Mouse (Mus musculus) CD4-positive, CD25-positive, alpha-beta regulatory T cell, adult 2 months (primary cell): ENCODE measurements around the gene Myo1a.

Experiments
- DNase-seq: peaks from one replicate; pipeline ENCODE4 v3.0.0-alpha.2; 2012; ENCODE audit warnings: low read depth, low spot score

The Myo1a gene

DNA sequence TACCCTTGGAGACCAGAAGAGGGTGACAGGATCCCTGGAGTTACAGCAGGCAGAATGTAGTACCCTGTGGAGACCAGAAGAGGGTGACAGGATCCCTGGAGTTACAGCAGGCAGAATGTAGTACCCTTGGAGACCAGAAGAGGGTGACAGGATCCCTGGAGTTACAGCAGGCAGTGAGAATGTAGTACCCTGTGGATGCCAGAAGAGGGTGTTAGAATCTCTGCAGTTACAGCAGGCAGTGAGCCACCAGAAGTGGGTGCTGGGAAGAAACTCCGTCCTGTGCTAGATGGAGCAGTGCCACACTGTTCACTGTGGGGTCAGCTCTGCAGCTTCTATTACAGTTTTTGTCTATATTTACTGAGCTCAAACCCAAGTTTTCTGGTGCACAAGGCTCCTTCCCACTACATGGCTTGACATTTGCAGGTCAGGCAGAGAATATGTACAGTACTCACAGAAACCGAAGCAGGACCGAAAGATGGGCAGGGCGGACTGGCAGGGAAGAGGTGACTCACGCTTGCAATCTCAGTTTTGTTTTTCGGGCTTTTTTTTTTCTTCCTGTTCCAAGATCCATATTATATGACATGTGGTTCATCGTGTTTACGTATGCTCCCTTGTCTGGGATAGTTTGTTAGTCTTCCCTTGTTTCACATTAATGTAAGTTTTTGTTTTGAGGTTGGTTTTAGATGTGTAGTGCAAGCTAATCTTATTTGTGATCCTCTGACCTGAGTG lies 30.0 kb upstream of the Myo1a start:
- DNase-seq = peak; percentile 84

DNA sequence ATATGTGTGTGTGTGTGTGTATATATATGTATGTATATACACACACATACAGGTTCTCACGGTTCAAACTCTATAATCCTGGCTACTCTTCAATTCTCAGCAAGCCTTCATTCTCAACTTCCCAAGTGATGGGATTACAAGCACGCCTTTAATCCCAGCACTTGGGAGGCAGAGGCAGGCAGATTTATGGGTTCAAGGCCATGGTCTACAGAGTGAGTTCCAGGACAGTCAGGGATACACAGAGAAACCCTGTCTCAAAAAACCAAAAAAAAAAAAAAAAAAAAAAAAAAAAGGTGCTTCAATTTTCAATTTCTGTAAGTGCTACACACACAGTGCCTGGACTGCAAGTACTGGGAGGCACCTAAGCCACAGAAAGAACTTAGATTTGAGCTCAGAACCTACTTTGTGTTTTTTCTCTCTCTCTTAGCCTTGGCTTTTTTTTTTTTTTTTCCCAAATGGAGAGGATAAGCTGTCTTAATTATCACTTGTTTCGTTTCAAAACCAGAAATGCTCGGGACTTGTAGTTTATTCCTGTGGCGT lies 29.0 kb upstream of the Myo1a start:
- no peak for DNase-seq

DNA sequence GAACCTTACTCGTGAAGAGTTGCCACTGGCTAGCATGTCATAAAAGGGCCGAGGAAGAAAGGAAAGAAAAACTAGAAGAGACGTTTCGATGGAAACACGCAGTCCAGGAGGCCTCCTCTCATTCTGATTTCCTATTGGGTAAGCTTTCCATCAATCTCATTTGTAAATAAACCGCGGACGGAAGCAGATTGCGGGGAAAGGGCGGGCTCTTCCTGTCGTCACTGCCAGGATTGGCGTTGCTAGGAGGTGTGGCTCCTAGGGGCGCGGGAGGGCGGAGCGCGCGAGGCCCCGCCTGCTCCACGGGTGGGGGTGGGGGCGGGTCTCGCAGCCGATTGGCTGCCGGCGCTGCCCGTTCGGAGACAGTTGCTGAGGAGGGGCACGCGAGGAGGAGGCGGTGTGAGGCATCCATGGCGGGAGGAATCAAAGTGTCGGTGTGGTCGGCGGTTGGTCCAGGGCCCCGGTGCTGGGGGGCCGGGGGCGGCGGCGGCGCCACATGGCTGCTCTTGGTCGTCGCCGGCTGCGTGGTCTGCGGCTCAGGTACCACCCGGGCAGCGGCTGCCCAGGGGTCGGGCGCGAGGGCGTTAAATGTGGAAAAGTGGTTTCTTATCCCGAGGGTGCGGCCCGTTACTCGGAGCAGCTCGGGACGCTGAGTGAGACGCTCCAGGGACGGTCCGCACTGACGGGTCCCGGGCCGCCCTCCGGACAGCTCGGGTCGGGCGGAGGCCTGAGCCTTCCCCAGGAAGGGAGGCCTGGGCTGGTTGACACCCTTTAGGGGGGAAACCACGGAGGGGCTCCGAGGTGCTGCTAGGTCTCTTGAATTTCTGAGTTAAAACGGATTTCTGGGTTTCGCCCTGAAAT lies 28.1 kb upstream of the Myo1a start:
- peak; percentile 98 for DNase-seq

DNA sequence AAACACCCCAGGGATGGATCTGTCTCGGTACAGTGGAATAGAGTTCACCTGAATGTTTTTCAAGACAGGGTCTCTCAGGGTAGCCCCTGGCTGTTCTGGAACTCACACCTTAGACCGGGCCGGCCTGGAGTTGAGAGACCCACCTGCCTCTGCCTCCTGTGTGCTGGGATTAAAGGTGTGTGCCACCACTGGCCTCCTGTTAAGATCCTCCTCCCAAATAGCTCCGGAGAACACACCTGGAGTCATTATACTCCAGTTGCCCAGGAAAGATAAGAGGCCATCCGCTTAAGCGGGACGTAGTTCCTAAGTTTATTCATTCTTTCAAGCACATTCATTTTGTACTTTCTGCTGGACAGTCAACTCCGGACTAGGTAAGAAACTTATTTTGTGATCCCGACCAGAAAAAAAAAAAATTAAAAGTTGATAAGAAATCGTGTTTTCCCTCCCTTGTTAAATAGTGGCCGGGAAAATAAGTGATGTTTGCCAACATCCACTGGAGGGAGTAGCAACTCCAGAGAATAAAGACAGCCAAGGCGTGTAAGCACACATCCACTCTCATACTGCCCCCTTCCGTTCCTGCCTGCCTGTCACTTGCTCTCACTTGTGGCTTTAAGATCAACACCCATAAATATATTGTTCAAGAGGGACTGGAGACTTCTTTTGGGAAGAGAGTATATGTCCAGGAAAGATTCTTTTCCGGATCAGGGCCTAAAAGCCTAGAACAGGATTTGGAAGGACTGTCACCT lies 27.2 kb upstream of the Myo1a start:
- DNase-seq = peak; percentile 89

DNA sequence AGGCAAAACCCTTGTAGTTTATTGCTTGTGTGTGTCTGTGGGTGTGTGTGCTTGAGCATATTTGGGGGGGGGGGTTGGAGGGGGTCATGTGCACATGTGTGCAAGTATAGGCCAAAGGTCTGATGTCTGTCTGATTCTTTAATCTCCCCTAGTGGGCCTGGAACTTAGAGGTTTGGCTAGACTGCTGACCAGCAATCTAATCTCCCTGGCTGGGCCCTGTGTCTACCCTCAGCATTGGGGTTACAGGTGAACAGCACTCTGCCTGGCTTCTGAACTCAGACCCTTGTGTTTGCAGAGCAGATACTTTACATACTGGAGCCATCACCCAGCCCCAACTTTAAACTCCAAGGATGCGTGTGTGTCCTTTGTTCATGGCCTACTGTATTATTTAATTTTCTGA lies 25.8 kb upstream of the Myo1a start:
- no peak for DNase-seq

DNA sequence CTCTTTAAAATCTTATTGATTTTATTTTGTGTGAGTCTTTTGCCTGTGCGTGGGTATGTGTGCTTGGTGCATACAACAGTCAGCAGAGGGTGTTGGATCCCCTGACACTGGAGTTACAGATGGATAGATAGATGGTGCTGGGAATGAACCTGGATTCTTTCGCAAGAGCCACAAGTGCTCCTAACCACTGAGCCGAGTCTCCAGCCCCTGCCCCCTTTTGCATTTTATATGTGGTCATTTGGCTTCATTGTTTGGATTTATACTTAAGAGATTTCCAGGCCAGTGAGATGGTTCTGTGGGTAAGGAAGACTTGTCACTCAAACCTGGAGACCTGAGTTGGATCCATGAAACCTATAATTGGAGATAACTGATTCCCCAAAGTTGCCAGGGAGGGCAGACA lies 25.1 kb upstream of the Myo1a start:
- DNase-seq = no peak

DNA sequence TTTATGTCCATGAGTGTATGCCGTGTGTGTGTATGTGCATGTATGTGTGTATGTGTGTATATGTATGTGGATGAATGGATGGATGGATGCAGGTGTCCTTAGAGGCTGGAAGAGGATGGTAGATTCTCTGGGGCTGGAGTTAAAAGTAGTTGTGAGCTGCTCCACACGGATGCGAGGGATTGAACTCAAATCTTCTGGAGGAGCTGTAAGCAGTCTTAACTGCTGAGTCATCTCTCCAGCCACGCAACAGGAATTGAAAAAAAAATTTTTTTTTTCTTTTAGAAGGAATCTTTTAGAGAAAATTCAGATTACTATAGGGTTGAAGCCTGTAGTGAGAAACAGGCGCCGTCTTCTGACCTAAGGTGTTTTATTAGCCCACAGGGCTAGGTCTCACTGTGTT lies 22.1 kb upstream of the Myo1a start:
- no peak for DNase-seq

DNA sequence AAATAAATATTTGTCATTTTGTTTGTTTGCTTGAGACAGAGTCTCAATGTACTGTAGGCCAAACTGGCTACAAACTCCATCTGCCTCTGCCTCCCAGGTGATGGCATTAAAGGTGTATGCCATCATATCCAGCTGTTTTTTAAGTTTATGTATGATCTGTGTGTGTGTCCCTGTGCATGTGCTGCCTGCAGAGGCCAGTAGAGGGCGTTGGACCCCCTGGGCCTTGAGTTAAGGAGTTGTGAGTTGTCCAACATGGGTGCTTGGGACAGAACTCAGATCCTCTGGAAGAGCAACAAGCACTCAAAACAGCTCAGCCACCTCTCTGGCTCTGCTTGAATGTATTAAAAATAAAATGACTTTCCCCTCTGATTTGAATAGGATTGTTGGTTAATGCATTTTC lies 13.9 kb upstream of the Myo1a start:
- DNase-seq = peak; percentile 17

DNA sequence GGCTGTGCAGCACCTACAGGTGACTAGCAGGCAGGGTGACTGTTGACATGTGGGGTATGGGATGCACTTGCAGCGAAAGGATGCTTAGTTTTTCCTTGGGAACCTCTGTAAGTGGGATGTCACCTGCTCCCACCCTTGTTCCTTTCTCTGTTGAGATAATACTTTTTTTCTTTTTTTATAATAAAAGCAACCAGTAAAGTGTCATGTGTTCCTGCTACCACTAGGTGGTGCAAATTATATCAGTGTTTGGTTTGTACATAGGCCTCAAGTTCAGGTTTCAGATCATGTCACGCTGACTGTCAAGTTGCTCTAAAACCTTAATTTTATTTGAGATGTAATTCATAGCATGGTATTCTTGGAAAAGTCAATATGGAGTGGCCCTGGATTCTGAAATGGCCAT lies 10.3 kb upstream of the Myo1a start:
- DNase-seq = peak; percentile 57

DNA sequence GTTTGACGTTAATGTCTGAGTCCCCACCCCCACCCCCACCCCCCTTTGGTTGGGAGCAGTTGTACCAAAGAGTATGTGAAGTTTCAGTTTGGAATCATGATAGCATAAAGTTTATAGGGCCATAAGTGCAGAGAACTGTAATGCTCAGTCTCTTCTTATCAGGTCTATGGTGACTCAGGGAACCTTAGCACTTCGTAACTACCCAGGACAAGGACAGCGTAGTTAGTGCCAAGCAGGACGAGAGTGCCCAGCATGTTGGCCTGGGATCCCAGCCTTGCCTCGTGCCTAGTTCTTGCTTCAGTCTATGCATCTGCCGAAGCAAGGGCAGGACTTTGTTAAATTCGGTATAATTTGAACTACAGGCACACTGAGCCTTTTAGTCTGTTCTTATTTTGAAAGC lies 9.2 kb upstream of the Myo1a start:
- DNase-seq = no peak

DNA sequence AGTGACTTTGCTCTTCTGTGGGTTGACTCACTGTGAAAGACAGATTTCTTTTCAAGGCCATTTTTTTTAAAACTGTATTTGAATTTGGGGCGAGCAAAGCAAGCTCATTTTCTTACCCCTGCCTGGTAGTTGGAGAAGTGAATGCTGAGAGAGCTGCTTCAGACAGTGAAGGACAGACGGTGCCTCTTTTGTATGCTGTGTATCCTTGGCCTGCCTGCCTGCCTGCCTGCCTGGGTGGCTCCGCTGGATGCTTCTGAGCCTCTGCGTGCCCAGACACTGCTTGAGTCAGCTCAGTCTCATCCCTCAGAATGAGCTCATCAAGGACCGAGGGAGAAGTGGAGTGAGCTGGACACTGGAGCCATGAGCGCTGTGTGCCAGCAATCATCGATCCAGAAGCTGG lies 6.0 kb upstream of the Myo1a start:
- no peak for DNase-seq

DNA sequence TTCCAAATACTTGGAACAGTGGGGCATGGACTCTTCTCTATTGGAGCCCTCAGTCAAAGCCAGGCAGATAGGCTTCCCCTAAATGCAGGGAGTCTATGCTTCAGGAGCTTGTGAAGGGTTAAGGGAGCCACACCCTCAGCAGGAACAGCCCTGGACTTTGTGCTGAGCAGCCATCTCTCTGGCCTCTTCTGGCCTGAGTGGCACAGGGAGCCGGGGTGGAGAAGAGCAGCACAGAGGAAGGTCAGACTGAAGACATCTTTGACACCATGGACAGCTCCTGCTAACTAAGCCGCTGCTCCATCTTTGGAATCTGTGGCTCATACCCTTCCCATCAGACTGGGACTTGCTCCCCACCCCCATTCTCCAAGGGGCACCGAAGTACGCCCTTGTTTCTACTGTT lies 1.7 kb upstream of the Myo1a start:
- no peak for DNase-seq

DNA sequence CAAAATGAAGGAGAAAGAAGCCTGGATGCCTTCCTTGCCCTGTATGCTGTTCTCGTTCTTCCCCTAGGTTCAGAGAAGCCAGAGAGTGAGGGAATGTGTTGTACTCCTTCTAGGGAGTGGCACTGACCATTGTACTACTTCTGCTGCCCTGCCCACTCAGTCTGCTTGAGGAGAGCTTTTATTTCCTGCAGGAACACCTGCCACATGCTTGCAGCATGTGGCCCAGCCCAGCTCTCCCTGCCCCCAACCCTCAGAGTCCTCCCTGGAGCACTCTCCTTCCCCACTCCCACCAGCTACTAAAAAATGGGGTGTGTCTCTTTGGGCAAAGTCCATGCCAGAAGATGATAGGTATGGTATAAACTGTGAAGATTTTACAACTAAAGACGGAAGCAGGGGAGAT lies 677 bp upstream of the Myo1a start:
- no peak for DNase-seq

DNA sequence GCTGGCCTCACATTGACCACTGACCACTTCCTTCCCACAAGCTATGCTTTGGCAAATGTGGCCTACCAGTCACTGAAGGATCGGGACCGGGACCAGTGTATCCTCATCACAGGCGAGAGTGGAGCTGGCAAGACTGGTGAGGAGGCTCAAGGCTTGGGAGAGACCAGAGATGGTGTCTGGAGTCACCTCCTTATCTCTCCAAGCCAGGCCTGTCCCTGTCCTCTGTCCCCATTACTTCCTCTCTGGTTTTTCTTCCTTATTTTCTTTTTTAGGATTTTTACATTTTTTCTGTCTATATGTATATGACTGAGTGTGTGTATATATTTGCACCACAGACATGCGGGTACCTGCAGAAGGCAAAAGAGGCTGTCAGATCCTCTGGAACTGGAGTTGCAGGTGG lies 813 bp downstream of the Myo1a start:
- DNase-seq = no peak

DNA sequence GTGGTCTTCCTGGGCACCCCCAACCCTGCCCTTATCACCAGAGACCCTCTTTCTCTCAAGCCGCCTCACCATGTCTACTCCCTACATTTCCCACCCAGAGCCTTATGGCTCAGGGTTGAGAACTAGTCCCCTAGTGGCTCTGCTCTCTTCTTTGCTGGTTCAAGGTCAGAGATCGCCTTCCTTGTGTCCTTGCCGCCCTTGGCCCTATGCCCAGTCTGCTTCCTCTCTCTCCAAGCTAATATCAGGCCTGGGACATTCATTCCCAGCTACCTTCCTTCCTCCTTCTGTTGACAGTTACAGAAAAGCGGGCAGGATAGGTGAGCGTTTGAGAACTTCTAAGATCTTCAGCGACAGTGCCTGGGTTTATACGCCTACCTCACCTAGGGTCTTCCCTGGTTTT lies 2.8 kb downstream of the Myo1a start:
- no peak for DNase-seq

DNA sequence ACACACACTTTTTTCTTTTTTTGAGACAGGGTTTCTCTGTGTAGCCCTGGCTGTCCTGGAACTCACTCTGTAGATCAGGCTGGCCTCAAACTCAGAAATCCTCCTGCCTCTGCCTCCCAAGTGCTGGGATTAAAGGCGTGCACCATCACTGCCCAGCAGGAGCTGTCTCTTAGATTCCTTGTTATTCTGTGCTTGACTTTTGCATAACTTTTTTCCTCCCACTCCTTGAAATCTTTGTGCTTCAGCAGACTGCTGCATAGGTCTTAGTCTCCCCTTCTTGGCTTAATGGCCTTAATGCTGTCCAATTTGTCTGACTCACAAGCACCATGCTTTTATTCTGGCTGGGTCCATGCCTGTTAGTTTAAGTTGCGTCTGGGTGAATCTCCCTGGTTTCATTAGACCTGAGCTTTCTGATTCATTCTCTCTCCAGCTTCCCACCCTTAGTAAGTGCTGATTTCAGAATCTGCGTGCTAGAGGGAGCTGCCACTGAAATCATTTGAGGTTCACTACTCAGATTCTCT lies 3.9 kb downstream of the Myo1a start:
- no peak for DNase-seq

DNA sequence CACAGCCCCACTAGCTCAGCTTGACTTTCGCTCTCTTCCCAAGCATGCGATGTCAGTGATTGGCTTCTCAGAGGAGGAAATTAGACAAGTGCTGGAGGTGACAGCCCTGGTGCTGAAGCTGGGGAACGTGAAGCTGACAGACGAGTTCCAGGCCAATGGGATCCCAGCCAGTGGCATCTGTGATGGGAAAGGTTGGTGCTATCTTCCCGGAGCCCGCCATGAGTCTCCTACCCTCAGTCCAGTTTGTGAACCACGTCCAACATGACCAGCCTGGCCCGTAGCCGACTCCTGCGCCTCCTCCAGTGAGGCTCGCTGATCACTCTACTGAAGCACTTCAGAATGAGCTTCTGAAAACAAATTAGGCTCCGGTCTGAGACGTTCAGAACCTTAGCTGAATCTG lies 5.4 kb downstream of the Myo1a start:
- DNase-seq = no peak

DNA sequence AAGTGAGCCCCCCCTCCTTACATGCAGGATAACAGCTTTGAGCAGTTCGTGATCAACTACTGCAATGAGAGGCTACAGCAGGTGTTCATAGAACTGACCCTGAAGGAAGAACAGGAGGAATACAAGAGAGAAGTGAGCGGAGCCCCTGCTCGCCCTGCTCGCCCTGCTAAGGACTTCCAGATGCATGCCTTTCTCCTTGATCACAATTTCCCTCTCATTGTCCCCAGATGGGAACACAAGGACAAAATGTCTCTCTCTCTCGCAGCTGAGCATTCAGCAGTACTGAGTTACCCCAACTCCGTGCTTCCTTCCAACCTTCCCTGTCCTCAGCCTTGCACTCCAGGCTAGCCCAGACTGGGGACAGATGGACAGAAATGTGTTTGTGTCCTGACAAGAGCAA lies 7.8 kb downstream of the Myo1a start:
- no peak for DNase-seq

DNA sequence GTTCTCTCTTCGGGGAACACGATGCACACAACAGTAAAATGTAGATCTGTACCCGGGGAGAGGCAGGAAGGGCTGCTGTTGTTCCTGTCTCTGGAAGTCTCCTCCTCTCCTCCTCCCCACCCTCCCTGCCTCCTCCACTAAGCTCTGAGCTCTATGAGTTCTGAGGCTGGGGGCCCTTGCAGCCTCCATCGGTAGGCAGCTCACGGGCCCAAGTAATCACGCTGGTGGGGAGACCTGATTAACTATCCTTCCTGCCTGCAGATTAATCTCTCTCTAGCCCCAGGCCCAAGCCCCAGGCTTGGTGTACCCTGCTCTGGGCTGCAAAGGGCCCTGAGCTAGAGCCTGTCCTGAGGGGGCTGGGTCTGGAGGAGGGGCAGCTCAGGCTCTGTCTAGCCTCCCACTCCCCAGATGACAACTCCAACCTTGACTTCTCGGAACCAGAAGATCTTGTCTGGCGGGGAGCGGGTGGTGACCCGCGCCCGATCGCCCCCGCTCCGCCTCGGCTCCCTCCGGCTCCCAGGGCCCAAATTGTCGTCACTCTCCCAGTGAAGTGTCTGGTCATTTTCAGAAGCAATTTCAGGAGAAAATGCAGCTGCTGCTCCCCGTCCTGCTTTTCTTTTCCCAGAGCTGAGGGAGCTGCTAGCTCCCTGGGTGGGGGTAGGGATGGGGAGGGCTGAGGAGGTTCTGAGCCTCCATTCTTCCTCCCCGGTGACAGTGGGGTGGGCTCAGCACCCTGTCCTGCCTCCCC lies 16.9 kb downstream of the Myo1a start:
- no peak for DNase-seq

DNA sequence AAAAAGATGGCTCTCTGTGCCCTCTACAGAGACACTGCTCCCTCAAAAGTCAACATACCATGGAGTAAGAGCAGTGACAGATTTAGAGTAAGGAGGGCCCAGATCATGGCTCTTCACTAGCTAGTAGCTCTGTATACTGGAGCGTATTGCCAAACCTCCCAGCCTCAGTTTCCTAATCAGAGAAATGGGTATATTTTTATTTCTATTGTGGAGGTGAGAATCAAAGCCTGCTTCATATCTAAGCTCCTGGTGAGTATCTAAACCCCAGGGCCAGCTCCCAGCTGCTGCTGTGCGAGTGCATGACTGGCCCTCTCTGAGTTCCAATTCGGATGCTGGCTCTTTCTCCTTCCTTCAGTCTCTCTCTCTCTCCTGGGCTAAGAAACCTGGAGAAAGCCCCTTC lies 19.2 kb downstream of the Myo1a start, which contains the start of gene Tac2:
TSS of gene Tac2 (plus strand) at position 301 of the 400 bp plus-strand sequence.
- no peak for DNase-seq

DNA sequence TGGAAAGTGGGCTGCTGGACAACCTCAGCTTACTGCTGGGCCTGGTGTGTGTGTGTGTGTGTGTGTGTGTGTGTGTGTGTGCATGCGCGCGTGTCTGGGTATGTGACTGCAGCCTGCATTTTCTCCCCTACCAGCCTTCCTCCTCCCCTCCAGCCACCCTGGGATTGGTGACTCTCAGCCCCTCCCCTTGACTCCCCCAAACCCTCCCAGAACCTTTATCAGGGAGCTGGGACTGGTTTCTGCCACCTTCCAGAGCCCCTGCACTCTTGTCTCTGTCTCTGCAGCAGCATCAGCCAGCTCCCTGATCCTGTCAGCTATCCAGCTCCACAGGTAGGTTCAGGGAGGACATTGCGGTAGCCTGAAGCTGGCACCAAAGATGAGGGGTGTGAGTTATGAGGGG lies 20.2 kb downstream of the Myo1a start:
- DNase-seq = no peak
